Mouse (Mus musculus): ENCODE results near the gene Ctf2. TPM values are rescaled to one million over a fixed set of nuclear protein-coding genes. Genes with fewer than 3 reads are reported as not detected.

The Ctf2 gene
- polyA plus RNA-seq, 1 experiment from 2014 or later: not detected

DNA sequence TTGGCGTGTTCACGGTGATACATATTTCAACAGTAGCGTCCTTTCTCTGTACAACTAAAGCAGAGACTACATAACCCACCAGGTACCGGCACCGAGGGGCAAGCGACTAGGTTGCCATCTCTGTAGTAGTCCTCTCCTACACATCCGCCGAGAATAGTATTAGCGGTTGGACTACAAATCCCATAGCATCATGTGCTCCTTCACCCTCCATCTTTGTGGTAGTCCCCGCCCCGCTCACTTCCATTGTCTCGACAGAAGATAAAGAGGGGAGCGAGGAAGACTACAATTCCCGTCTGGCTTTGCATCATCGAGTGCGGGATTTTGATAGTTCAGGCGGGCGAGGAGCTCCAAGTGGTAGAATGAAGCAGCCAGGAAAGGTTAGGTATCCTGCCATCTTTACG, 13.3 kb upstream of the Ctf2 start:
- peak overlapping the region; percentile 86 for H3K4me2 ChIP-seq
- no peaks in the 10 kb centered on the region for H3K27me3 ChIP-seq (ENCODE audit: insufficient read depth, low read length)
- H3K4me1 ChIP-seq (ENCODE audit: insufficient read depth): peaks cover 8% of the 10 kb centered on the region; the same call in 1 of the 2 replicates
- ATAC-seq (ENCODE audit: insufficient read depth): peak; percentile 85
- DNase-seq: peak; percentile 97
- H3K9ac ChIP-seq: peak overlapping the region; percentile 61
- H3K9me3 ChIP-seq (ENCODE audit: low read depth, low read length): no peaks in the 10 kb centered on the region
- under 1% methylated on average over 19 of the region's 19 CpGs for WGBS
- TF ChIP-seq CTCF (IDR thresholded peaks at IDR 0.05; ENCODE audit: low read depth): no peak
- peak overlapping the region; percentile 86 for H3K27ac ChIP-seq (ENCODE audit: low read depth)
- peaks cover 26% of the 10 kb centered on the region for H3K36me3 ChIP-seq (ENCODE audit: insufficient read depth)
- H3K4me3 ChIP-seq (ENCODE audit: low read depth, low read length): peak overlapping the region; percentile 67

DNA sequence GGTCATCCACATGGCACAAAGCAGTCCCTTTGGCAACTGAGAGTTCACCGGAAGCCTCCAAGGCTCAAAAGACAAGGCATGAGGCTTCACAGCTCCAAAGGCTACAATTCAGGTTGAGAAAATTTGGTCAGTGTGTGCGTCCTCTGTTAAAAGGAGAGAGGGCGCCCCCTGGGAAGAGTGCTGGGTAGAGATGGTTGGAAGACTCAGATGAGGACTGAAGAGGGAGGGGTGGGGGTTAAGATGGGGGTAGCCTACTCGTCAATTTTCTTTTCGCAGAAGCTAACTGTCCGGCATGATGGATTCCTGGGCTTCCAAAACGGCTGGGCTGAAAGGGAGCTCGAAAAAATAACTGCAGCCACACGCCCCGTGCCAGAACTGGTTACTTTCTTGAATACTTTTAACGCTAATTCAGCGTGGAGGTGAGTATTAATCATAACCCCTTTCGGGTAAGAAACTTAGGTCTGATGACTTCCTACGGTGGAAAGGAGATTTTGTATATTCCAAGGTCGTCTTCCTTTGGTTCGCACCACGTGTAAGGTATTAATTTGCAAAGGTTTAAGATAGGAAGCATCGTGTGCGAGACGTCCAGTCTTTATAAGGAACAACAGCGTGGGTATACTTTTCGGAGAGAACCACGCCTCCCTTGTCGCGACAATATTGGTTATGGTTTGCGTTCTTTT, 12.5 kb upstream of the Ctf2 start, which contains the start of gene Fbxl19:
Fbxl19 (plus strand) TSS at position 178 of the 680 bp plus-strand sequence.
- H3K27me3 ChIP-seq (ENCODE audit: insufficient read depth, low read length): no peaks in the 10 kb centered on the region
- H3K9me3 ChIP-seq (ENCODE audit: low read depth, low read length): no peaks in the 10 kb centered on the region
- peak; percentile 71 for TF ChIP-seq CTCF (IDR thresholded peaks at IDR 0.05; ENCODE audit: low read depth)
- H3K4me1 ChIP-seq (ENCODE audit: insufficient read depth): peaks cover 8% of the 10 kb centered on the region; the same call in 1 of the 2 replicates
- H3K36me3 ChIP-seq (ENCODE audit: insufficient read depth): peaks cover 18% of the 10 kb centered on the region
- peak within 1 kb of the TSS; percentile 67 for H3K4me3 ChIP-seq (ENCODE audit: low read depth, low read length)
- WGBS: under 1% methylated on average over 26 of the region's 26 CpGs
- peak; percentile 92 for DNase-seq
- peak within 1 kb of the TSS; percentile 61 for H3K9ac ChIP-seq
- H3K4me2 ChIP-seq: peak within 1 kb of the TSS; percentile 86
- no peak for ATAC-seq (ENCODE audit: insufficient read depth)
- peak within 1 kb of the TSS; percentile 86 for H3K27ac ChIP-seq (ENCODE audit: low read depth)

GRCm38 (mm10) chr7:127730170-127730569, 1.8 kb downstream of the Ctf2 start:
- no peak for ATAC-seq (ENCODE audit: insufficient read depth)
- H3K4me3 ChIP-seq (ENCODE audit: low read depth, low read length): no peak overlapping the region
- no peak for TF ChIP-seq CTCF (IDR thresholded peaks at IDR 0.05; ENCODE audit: low read depth)
- H3K4me2 ChIP-seq: no peak overlapping the region
- no peaks in the 10 kb centered on the region for H3K27me3 ChIP-seq (ENCODE audit: insufficient read depth, low read length)
- no peaks in the 10 kb centered on the region for H3K4me1 ChIP-seq (ENCODE audit: insufficient read depth)
- DNase-seq: no peak
- no peak overlapping the region for H3K9ac ChIP-seq
- no peak overlapping the region for H3K27ac ChIP-seq (ENCODE audit: low read depth)
- 62% methylated on average over 4 of the region's 4 CpGs for WGBS
- no peaks in the 10 kb centered on the region for H3K9me3 ChIP-seq (ENCODE audit: low read depth, low read length)
- H3K36me3 ChIP-seq (ENCODE audit: insufficient read depth): no peaks in the 10 kb centered on the region

GRCm38 (mm10) chr7:127727898-127728297, 4.1 kb downstream of the Ctf2 start:
- Histone ChIP-seq H3K9me3 (ENCODE audit: low read depth, low read length) (no peaks in the 10 kb centered on the region), H3K36me3 (ENCODE audit: insufficient read depth) (no peaks in the 10 kb centered on the region), H3K4me3 (ENCODE audit: low read depth, low read length) (no peak overlapping the region), H3K27ac (ENCODE audit: low read depth) (no peak overlapping the region), H3K9ac (no peak overlapping the region), H3K4me2 (no peak overlapping the region), H3K27me3 (ENCODE audit: insufficient read depth, low read length) (no peaks in the 10 kb centered on the region), H3K4me1 (ENCODE audit: insufficient read depth) (no peaks in the 10 kb centered on the region)
- ATAC-seq (ENCODE audit: insufficient read depth): no peak
- DNase-seq: no peak
- TF ChIP-seq CTCF (IDR thresholded peaks at IDR 0.05; ENCODE audit: low read depth): 0 out of 2 replicates have a peak, but pooled peaks have one; percentile 2
- 73% methylated on average over 7 of the region's 7 CpGs for WGBS

- 53% methylated on average over 6 of the region's 6 CpGs for WGBS
- Histone ChIP-seq H3K27ac (ENCODE audit: low read depth) (no peak overlapping the region), H3K27me3 (ENCODE audit: insufficient read depth, low read length) (no peaks in the 10 kb centered on the region), H3K4me1 (ENCODE audit: insufficient read depth) (no peaks in the 10 kb centered on the region), H3K36me3 (ENCODE audit: insufficient read depth) (no peaks in the 10 kb centered on the region), H3K9ac (no peak overlapping the region), H3K9me3 (ENCODE audit: low read depth, low read length) (no peaks in the 10 kb centered on the region), H3K4me2 (no peak overlapping the region), H3K4me3 (ENCODE audit: low read depth, low read length) (no peak overlapping the region)
- TF ChIP-seq CTCF (IDR thresholded peaks at IDR 0.05; ENCODE audit: low read depth): no peak
- DNase-seq: no peak
- ATAC-seq (ENCODE audit: insufficient read depth): no peak
These were observed 6.0 kb downstream of the Ctf2 start for GRCm38 (mm10) chr7:127725924-127726323.

GRCm38 (mm10) chr7:127725490-127725889, 6.5 kb downstream of the Ctf2 start:
- H3K9ac ChIP-seq: no peak overlapping the region
- H3K9me3 ChIP-seq (ENCODE audit: low read depth, low read length): no peaks in the 10 kb centered on the region
- no peaks in the 10 kb centered on the region for H3K4me1 ChIP-seq (ENCODE audit: insufficient read depth)
- H3K27ac ChIP-seq (ENCODE audit: low read depth): no peak overlapping the region
- no peaks in the 10 kb centered on the region for H3K36me3 ChIP-seq (ENCODE audit: insufficient read depth)
- ATAC-seq (ENCODE audit: insufficient read depth) (no peak), DNase-seq (no peak)
- no peaks in the 10 kb centered on the region for H3K27me3 ChIP-seq (ENCODE audit: insufficient read depth, low read length)
- no peak overlapping the region for H3K4me3 ChIP-seq (ENCODE audit: low read depth, low read length)
- no peak overlapping the region for H3K4me2 ChIP-seq
- TF ChIP-seq CTCF (IDR thresholded peaks at IDR 0.05; ENCODE audit: low read depth): no peak
- 55% methylated on average over 2 of the region's 2 CpGs for WGBS

GRCm38 (mm10) chr7:127719258-127719657, 12.7 kb downstream of the Ctf2 start:
- Histone ChIP-seq H3K9me3 (ENCODE audit: low read depth, low read length) (no peaks in the 10 kb centered on the region), H3K36me3 (ENCODE audit: insufficient read depth) (no peaks in the 10 kb centered on the region), H3K4me2 (no peak overlapping the region), H3K4me3 (ENCODE audit: low read depth, low read length) (no peak overlapping the region), H3K9ac (no peak overlapping the region), H3K4me1 (ENCODE audit: insufficient read depth) (no peaks in the 10 kb centered on the region), H3K27me3 (ENCODE audit: insufficient read depth, low read length) (no peaks in the 10 kb centered on the region), H3K27ac (ENCODE audit: low read depth) (no peak overlapping the region)
- no peak for ATAC-seq (ENCODE audit: insufficient read depth)
- 79% methylated on average over 6 of the region's 6 CpGs for WGBS
- no peak for TF ChIP-seq CTCF (IDR thresholded peaks at IDR 0.05; ENCODE audit: low read depth)
- no peak for DNase-seq
